Mouse (Mus musculus) right cerebral cortex, adult 18-20 months (tissue): ENCODE results near the gene 4930539E08Rik.

Source experiments
- DNase-seq: peaks from one replicate; pipeline ENCODE4 v3.0.0; 2022; ENCODE audit warnings: mixed read lengths

The 4930539E08Rik gene

DNA sequence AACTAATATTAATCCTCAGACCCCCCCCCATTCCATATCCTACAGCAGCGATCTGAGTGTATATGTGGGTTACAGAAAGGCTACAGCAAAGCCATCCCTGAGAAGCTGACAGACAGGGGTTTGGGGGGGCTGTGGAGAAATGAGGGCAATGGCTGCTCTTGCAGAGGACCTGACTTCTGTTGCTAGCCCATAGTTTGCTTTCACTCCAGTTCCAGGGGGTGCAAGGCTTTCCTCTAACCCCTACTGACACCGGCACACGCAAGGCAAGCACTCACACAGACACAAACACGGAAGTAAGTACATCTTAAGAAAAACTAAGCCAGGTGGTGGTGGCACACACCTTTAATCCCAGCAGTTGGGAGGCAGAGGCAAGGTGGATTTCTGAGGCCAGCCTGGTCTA lies 14.2 kb upstream of the 4930539E08Rik start:
- no peak for DNase-seq

DNA sequence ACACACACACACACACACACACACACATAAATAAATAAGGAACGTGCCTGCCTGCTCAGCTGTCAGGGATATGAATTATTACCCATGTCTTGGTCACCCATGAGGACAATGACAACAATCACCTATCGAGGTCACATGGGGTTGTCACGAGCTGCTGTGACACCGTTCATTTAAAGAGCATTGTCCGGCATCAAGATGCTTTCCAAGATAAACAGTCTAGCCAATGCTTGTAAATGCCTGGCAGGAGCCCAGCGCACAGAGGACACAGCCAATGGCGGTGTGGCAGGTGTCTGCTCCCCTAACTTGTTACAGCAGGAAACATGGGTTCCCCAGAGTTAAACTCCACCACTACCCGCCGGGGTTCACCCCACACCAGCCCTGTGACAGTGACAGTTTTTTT lies 12.9 kb upstream of the 4930539E08Rik start:
- DNase-seq: no peak

DNA sequence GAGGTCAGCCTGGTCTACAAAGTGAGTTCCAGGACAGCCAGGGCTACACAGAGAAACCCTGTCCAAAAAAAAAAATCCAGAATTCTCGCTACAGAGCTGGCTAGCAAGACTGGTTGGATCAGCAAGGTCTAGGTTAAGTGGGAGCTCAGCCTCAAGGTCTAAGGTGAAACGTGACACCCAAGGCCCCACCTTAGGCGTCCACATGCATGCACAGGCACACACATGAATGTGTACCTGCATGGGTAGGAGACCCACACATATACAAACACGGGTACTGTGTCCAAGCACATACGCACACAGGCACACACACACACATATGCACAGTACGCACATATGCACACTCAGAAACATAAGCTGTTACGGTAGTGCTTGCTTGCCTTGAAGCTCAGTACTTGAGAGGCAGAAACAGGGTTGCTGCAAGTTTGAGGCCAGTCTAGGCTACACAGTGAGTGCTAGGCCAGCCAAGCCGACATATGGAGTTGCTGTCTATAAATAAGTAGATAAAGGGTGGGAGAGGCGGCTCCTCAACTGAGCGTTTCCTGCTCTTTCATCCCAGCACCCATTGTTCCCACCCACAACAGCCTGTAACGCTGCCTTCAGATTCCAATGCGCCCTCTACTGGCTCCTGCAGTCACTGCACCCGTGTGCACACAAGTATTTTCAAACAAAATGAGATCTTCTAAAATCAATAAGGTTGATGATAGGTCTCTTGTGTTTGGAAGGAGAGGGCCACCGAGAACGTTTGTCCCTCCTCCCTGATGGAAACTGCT lies 11.9 kb upstream of the 4930539E08Rik start:
- DNase-seq: peak; percentile 29

DNA sequence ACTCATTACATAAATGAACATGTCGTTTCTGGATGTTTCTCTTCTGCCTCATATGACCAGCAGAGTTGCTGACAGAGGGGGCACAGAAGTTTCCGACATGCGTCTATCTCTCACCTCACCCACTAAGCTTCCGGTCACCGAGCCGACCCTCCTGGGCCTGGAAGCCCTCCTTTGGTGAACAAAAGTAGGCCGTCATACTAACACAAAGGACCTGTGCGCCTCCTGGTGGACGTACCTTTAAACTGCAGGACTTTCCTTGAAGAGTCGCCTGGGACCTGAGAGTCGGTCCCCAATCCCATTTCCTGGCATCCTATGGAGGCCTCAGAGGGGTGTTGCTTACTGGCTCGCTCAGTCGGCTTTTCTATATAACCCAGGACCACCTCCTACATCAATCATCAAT lies 11.3 kb upstream of the 4930539E08Rik start:
- DNase-seq: peak; percentile 77

DNA sequence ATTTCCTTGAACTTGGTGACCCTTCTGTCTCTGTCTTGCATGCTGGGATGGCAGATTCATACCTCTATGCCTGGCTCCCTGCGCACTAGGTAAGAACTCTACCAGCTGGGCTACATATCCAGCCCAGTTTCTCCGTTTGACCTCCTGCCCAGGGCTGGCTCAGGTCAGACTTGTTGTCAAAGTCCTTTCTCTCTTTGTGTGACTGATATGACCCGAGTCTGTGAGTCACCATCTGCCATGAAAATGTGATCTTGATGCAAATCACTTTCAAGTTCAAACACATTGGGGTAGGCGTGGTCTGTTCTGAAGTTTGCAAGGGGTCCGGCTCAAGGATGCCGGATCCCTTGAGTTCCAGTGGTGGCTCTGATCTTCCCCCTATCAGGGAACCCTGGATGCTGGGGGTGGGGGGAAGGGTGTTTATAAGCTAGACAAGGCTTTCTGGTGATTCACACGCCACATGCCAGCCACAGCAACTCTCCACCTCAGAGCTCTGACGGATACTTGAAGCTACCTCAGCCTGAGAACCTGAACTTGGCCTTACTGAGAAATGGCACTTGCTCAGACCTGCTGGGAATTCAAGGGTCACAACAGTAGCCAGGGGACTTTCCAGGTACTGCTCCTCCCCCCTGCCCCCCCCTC lies 10.0 kb upstream of the 4930539E08Rik start:
- DNase-seq: no peak

DNA sequence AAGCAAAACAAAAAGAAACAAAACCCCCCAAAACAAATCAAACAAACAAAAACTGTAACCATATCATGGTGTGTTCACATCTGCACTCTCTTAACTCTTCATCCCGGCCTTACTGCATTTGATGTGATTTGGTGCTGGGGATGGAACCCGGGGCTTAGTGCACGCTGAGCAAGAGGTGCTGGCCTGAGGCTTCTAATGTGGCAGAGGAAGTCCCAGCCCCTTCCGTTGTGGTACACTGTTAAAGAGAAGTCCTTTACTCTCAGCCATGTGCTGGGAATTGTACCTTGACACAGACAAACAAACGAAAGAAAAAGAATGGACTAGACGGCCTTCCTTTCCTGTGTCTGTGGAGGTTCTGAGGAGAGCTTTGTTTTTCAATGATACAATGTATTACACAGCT lies 7.0 kb upstream of the 4930539E08Rik start:
- DNase-seq: no peak

DNA sequence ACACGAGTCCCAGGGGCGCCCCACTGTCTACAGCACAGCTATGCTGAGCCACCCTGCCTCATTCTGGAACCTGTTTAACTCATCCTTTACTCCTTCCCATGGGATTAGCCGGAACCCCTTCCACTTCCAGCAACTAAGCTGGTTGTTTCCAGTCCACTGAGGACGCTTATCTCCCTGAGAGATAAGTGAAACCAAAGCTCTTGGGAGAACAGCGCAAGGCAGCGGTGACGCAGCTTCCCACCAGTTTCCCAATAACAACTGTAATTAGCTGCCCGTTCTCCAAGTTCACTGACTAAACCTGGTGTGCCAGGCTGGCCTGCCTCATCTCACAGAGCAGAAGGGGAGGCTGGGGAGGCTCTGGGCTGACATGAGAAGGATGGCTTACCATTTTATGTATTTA lies 6.0 kb upstream of the 4930539E08Rik start:
- no peak for DNase-seq

DNA sequence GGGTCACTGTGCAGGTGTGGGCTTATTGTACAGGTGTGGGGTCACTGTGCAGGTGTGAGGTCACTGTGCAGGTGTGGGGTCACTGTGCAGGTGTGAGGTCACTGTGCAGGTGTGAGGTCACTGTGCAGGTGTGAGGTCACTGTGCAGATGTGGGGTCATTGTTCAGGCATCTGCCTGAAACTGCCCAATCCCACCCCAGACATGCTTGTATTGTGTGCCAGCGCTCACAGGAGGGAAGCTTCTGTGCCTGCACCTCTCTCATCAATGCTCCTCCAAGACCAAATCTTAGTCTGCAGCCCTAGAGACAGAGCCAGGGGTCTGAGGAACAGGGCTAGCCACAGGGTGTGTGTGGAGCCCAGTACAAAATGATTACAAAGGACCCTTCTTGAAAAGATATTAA lies 1.4 kb upstream of the 4930539E08Rik start:
- no peak for DNase-seq

DNA sequence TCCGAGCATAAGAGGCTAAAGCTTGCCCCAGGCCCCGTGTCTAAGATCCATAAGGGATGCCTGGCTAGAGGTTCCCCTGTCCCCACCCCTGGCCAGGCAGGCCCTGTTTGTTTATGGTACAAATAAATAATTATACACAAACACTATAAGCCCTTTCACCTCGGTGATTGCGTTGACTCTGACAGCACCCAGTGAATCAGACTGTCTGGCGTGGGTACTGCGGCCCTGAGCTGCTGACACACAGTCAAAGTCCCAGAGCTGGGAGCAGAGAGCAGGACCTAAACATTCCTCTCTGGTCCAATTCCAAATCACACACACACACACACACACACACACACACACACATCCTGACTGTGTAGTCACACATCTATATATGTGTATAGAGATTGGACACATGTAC lies 1.2 kb downstream of the 4930539E08Rik start:
- no peak for DNase-seq

DNA sequence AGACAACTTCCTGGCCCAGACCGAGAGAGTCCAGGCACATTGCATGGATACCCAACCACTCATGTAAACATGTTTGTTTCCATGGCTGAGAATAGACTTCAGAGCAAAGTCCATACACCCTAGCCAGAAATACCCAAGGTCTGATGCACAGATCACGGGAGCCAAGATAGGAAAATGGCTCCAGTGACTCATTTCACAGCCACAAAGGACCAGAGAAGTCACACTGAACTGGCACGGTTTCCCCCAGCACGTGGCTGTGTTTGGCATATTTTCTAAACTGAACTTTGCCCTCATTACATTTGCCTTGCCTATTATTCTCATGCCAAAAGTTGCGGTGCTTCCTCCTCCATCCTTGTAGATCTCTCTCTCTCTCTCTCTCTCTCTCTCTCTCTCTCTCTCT lies 1.9 kb downstream of the 4930539E08Rik start:
- no peak for DNase-seq

DNA sequence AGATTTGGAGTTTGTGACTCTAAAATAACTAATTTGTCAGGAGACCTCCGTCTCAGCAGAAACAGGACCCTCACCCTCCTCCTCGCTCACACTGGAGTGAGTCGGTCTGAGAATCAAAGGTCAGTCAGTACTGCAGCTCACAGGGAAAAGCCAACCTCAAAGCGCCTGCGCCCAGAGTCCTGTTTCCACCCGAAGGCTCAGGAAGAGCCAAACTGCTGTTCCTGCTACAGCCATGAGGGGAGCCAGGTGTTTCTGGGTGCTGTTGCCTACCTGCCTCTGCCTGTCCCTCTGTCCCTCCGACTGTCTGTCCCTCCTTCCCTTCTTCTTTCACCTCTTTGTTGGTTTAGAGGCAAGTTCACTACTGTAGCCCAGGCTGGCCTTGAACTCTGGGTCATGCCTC lies 5.0 kb downstream of the 4930539E08Rik start:
- DNase-seq: no peak

DNA sequence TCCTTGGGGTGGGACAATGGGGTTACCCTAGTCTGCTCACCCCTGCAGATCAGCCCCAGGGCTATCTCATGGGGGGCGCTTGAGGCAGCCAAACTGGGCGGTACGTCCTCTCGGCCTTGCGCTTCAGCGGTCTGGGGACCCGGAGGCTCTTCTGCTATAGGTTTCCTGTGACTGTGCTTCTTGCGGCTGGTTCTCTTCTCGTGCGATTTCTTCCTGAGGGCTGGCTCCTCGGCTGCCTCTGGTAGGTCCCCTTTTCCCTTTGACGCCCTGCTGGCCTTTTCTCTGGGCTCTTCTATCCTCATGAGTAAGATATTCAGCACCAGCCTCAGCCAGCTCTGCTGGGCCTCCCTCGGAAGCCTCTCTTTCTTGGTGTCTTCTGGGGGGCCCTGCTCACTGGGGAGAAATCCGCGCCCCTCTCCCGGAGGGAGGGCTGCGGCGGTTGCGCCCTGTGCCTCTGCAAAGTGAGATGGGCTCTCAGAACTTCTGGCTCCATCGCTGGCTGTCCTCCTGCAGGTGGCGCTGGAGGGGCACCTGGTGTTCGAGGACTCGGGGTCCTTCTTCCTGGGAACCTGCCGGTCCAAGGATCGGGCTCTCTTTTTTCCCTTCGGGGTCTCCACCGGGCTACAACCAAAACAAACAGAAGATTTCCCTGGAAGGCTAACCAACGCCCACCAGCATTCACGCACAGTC lies 5.7 kb downstream of the 4930539E08Rik start:
- no peak for DNase-seq

DNA sequence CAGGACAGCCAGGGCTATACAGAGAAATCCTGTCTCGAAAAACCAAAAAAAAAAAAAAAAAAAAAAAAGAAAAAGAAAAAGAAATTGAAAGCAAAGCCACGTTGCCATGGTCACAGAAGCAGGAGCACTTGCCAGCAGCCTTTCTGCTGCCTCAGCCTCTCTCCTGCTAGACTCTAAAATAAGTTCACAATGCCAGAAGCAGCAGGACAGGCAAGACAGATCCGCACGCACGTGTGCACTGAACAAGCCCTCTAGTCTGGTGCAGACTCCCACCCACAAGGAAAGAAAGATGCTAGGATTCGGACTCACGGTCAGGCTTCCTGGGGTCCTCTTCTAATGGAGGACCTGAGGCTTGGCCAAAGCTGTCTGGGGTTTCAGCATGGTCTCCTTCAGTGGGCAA lies 7.2 kb downstream of the 4930539E08Rik start:
- DNase-seq: peak; percentile 70

DNA sequence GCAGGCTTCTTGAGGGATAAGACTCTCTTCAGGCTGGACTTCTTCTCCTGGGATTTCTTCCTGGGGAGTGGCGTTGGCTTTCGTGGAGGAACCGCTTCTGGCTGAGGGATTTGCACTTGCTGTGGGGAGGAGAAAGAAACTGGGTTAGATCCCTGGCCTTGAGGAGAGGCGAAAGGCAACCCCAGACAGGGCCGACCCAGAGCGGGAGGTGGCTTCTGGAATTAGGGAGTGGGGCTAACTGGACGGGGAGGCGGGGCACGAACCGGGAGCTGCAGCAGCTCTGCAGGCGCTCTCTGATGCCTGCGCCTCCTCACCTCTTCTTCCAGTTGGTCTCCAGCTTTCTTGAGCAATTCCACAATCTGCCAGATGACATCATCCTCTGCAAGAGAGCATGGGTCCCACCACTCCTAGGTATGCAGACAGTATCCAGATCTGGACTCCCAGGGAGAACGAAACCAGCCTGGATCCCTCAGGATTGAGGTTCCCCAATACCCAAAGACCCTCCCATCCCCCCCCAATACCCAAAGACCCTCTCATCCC lies 9.7 kb downstream of the 4930539E08Rik start:
- peak; percentile 24 for DNase-seq

DNA sequence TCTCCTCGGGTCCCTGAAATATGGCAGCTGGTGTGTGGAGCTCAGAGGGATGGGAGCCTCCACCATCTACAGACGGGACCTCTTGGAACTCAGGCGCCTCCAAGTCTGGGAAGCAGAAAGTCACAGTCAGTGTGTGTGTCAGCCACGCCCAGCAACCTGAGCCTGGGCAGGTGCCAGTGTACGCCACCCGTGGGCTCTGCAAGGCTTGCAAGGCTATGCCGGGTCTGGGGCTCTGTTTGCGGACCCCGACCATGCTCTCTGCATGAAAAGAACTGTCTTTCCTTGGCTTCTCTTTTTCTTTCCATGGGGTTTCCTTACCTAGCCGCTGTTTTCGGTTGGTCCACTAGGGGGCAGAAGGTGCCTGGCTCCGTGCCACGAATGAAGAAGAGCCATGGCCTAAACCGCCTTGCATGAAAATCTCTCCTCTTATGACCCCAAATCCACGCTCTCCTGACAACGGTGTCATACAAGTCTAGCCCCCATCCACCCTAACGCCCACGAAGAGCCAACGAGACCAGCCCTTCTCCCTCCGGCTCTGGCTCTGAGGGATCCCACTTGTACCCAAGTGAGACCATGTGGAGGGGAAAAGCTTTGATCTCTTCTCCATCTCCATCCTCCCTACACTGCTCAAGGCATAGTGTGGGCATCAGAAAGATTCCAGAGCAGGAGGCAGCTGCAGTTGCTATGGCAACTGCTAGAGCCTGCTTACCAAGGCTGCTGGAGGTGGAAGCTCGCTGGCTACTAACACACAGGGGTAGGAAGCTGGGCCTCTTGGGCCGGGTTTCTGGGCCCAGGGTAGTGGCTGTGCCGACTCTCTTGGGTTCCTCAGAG lies 10.4 kb downstream of the 4930539E08Rik start:
- peak; percentile 79 for DNase-seq

DNA sequence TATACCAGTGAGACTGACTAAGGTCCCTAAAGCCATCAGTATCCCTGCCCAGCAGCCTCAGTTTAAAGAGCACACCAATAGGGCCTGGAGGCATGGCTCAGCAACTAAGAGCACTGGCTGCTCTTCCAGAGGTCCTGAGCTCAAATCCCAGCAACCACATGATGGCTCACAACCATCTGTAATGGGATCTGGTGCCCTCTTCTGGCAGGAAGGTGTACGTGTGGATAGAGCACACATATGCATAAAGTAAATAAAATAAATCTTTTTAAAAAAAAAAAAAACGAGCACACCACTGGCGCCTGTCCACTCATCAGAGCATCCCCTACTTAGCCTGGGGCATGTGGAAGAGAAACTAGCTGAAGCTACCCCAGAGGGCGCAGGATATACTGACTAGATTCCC lies 13.6 kb downstream of the 4930539E08Rik start:
- DNase-seq: no peak

DNA sequence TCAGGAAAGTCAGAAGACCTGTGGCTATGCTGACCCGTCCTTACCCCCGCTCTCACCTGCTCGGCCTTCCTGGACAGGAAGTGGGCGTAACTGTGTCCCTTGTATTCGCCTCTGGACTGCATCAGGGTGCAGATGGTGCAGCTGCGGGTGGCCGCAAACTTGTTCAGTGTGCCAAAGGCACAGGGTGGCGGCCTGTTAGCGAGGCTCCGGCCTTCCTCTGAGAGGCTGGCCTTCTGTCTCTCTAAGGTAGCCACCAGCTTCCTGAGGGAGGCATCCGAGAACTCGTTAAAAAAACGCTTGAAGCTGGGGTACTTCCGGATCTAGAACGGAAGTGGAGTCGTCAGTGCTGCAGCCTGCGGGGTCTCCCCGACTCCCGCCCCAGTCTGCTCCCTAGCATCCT lies 15.7 kb downstream of the 4930539E08Rik start:
- DNase-seq: no peak

DNA sequence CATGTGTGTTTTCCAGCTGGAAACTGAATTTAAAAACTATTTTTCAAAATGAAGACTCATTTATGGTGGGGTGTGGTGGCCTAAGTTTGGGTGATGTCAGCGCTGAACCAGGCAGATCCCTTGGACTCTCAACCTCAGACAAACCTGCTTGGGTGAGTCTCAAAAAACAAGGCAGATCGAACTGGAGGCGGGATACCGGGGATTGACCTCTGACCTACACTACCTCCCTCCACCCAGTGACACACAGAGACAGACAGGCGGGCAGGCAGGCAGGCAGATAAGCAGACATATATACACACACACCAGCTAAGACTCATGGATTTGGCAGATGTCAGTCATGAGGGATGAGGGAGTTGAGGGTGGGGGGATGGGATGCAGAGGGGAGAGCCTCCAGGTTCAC lies 16.9 kb downstream of the 4930539E08Rik start:
- DNase-seq: no peak

DNA sequence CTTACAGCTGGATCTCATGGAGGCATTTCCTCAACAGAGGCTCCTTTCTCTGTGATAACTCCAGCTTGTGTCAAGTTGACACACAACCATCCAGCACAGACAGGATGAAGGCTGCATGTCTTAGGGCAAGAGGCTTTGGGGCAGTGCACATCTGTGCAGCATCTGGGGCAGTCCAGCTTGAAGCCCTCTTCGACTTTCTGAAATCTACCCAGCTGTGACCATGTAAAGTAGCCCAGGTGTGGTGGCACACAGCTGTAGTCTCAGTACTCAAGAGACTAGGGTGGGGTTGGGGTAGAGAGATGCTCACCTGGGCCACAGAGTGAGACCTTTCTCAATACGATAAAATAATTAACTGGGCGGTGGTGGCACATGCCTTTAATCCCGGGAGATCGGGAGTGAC lies 17.3 kb downstream of the 4930539E08Rik start:
- DNase-seq: no peak

DNA sequence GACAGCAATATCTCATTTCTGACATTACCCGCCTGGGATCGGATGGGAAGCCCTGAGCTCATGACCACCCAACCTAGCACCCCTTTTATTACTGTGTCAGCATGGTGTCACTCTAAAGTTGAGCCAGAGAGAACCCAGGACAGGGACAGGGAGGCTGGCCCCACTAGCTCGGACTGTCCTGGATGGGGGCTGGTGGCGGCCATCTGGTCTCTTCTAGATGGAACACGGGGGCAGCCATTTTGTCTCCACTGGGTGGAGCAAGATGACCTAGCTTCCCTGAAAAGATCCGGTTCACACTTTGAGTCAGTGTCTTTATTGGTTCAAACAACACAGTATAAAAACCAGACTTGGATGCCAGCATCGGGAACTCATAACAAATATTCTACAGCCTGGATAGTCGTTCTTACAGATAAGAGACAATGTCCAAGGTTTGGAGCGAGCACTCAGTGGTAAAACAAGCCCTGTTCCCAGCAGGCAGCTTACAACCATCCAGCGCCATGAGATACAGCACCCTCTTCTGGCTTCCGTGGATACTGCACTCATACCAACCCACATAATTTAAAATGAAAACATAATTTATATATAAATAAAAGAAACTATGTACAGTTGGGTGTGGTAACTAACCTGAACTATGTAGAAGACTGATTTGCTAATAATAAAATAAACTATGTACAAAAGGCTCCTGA lies 18.9 kb downstream of the 4930539E08Rik start:
- no peak for DNase-seq

DNA sequence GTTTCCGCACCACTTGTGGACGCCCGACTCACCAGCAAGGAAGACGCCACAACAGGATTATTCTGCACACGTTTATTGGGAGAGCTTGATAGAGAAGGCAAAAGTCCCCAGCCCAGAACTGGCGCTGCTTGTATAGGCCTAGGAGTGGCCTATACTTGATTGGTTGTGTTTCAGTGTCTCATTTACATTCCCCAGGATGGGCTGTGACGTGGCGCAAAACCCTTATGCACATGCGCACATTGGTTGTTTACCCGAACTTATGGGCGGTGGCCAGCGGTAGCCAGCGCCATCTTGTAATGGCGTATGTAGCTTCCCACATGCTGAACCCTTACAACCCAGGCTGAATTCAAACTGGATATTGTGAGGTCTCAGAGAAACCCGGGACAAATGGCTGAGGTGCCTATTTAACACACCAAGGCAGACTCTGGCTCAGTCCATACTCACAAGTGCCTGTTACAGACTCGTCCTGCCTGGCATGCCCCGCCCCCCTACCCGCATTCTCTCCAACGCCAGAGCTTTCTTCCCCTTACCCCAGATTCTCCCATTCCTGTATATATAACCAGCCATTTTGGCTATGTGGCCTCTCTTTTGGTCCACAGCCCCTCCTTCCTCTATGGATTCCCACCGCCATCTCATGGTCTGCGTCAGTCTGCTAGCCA lies 19.8 kb downstream of the 4930539E08Rik start:
- no peak for DNase-seq
